Mouse (Mus musculus) central nervous system, embryonic 14 days (tissue): ENCODE measurements around the gene Olfr399. TPM values are rescaled to one million over a fixed set of nuclear protein-coding genes. Genes with fewer than 3 reads are reported as not detected.

Experiments
- polyA plus RNA-seq: library from polyadenylated mRNA; depleted of rRNA; stranded (reverse); fragments of >200 nt; gene quantifications from 2 replicates; pipeline ENCODE4 v1.2.3, GENCODE M21; 2012; rRNA removed

Olfr399 gene
- polyA plus RNA-seq: not detected in 2 replicates

GRCm38 (mm10) chr11:74056451-74056850 lies at the start of gene Olfr399, which contains the start of gene Olfr139:
Olfr399 (minus strand) TSS chr11:74056615.
Olfr139 (minus strand) TSS chr11:74056551.

DNA sequence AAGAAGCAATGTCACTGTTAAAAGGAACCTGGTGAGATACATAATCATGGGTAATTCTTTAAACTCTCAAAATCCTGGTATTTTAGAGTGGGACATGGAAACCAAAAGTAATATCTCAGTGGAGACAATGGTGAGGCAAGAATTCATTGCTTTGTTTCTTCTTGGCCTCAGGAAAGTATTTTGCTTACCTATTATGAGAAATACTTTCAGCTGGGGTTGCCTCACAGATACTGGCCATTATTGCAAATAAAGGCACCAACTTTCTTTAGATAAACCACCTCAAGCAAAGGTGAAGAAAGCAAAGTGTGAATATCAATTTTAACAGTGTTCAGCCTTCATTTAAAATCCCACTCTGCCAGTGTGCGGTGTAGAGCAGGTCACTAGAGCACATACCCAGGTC lies 13.2 kb upstream of the Olfr399 start, which contains the start of gene Zfp616:
Gene Zfp616, plus strand, starts transcription at position 301 of the 400 bp plus-strand sequence.

Other genes starting within 250 kb of the Olfr399 start
- not detected in 2 replicates for gene Olfr392, start 239.6 kb downstream of the Olfr399 start, polyA plus RNA-seq
- not detected in 2 replicates for gene Olfr393, start 205.2 kb downstream of the Olfr399 start, polyA plus RNA-seq
- gene Olfr394, start 165.8 kb downstream of the Olfr399 start, polyA plus RNA-seq: not detected in 2 replicates
- gene Olfr395, start 147.3 kb downstream of the Olfr399 start, polyA plus RNA-seq: not detected in 2 replicates
- not detected in 2 replicates for gene Olfr23, start 119.9 kb downstream of the Olfr399 start, polyA plus RNA-seq
- gene Olfr397, start 95.8 kb downstream of the Olfr399 start, polyA plus RNA-seq: not detected in 2 replicates
- gene Olfr398, start 66.2 kb downstream of the Olfr399 start, polyA plus RNA-seq: not detected in 2 replicates
- not detected in 2 replicates for gene Olfr139, start 64 bp downstream of the Olfr399 start, polyA plus RNA-seq
- not detected in 2 replicates for gene Zfp616, start 13.3 kb upstream of the Olfr399 start, polyA plus RNA-seq
- gene Olfr401, start 57.1 kb upstream of the Olfr399 start, polyA plus RNA-seq: not detected in 2 replicates
- not detected in 2 replicates for gene Olfr402, start 96.9 kb upstream of the Olfr399 start, polyA plus RNA-seq
- not detected in 2 replicates for gene Olfr403, start 129.6 kb upstream of the Olfr399 start, polyA plus RNA-seq
- gene Olfr43, start 154.8 kb upstream of the Olfr399 start, polyA plus RNA-seq: not detected in 2 replicates
- gene Olfr406, start 203.2 kb upstream of the Olfr399 start, polyA plus RNA-seq: not detected in 2 replicates
- gene Olfr59, start 227.1 kb upstream of the Olfr399 start, polyA plus RNA-seq: not detected in 2 replicates